Mouse (Mus musculus) limb, embryonic 12.5 days (tissue): ENCODE measurements around the gene Gm20518. TPM values are rescaled to one million over a fixed set of nuclear protein-coding genes. Genes with fewer than 3 reads are reported as not detected.

Source experiments
- ATAC-seq: fragments of 200-750 bp; cut with Nextera tagmentation; 2 replicates; pipeline ENCODE4 v1.8.0; 2017; ENCODE audit warnings: low read depth, moderate TSS enrichment; ENCODE audit not compliant: insufficient number of reproducible peaks, insufficient read depth, low FRiP score, low TSS enrichment
- H3K27ac ChIP-seq: fragments of 300-500 bp; sonication (generic); 2 replicates; pipeline ENCODE4 v1.5.1; 2016; ENCODE audit warnings: mild to moderate bottlenecking, moderate library complexity
- H3K27me3 ChIP-seq: fragments of 300-500 bp; sonication (generic); 2 replicates; pipeline ENCODE4 v1.6.1; 2016; ENCODE audit warnings: mild to moderate bottlenecking, moderate library complexity
- H3K36me3 ChIP-seq: fragments of 300-500 bp; sonication (generic); 2 replicates; pipeline ENCODE4 v1.6.1; 2016; ENCODE audit warnings: mild to moderate bottlenecking, moderate library complexity
- H3K4me1 ChIP-seq: fragments of 300-500 bp; sonication (generic); replicated peaks from 2 replicates; pipeline ENCODE4 v1.6.1; 2016
- H3K4me2 ChIP-seq: fragments of 300-500 bp; sonication (generic); 2 replicates; pipeline ENCODE4 v1.6.1; 2016; ENCODE audit warnings: mild to moderate bottlenecking, moderate library complexity
- H3K4me3 ChIP-seq: fragments of 300-500 bp; sonication (generic); replicated peaks from 2 replicates; pipeline ENCODE4 v1.5.1; 2016; ENCODE audit warnings: mild to moderate bottlenecking
- H3K9ac ChIP-seq: fragments of 300-500 bp; sonication (generic); replicated peaks from 2 replicates; pipeline ENCODE4 v1.6.1; 2016; ENCODE audit warnings: mild to moderate bottlenecking, moderate library complexity
- H3K9me3 ChIP-seq: fragments of 300-500 bp; sonication (generic); 2 replicates; pipeline ENCODE4 v1.6.1; 2016; ENCODE audit warnings: mild to moderate bottlenecking, moderate library complexity
- WGBS: fragments of 180-500 bp; shearing (Covaris S2); methylation state at CpG from one replicate; pipeline ENCODE4 v1.1.7; 2016; 5-methylcytosine and 5-hydroxymethylcytosine counted together
- polyA plus RNA-seq: library from polyadenylated mRNA; unstranded; fragments of >200 nt; fragmentation: Nextera tagmentation; extraction: Ambion mirVana; gene quantifications from 2 replicates; pipeline ENCODE4 v1.2.1, GENCODE M21; 2016

Gene Gm20518
- polyA plus RNA-seq, 1 experiment from 2014 or later = 0.36 TPM

DNA sequence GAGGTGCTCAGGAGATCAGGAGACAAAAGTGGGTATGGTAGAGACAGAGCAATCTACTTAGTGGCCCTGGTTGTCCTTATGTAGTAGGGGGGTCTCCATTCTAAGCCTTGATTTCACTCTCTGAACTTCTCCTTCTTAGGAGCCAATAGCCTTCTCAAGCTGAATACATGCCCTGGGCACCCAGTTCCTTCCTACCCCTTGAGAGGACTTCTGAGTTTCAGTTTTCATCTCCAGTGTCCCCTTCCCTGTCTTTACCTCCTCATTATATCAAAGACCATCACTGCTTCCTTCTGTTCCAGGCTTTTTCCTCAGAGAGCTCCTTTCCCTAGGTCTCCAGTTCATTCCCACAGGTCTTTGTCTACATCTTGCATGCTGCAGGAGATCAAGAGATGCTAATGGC is 95.0 kb downstream of the Gm20518 start:
- Histone ChIP-seq H3K4me3 (peak overlapping the region; percentile 90), H3K4me2 (peak overlapping the region; percentile 88), H3K36me3 (peaks cover 34% of the 10 kb centered on the region), H3K9me3 (no peaks in the 10 kb centered on the region), H3K27me3 (peaks cover 25% of the 10 kb centered on the region), H3K9ac (peak overlapping the region; percentile 97), H3K4me1 (peaks cover 49% of the 10 kb centered on the region), H3K27ac (peak overlapping the region; percentile 96)
- no peak for ATAC-seq

GRCm38 (mm10) chr16:17795643-17796042 is 95.8 kb downstream of the Gm20518 start:
- no peak overlapping the region for H3K4me3 ChIP-seq
- H3K27ac ChIP-seq = peak overlapping the region; percentile 35; the same call in 1 of the 2 replicates
- H3K9me3 ChIP-seq = no peaks in the 10 kb centered on the region
- no peak overlapping the region for H3K4me2 ChIP-seq
- peaks cover 41% of the 10 kb centered on the region for H3K36me3 ChIP-seq
- no peak for ATAC-seq
- H3K27me3 ChIP-seq = peaks cover 16% of the 10 kb centered on the region
- no peak overlapping the region for H3K9ac ChIP-seq
- 60% methylated on average over 5 of the region's 5 CpGs for WGBS
- peaks cover 41% of the 10 kb centered on the region for H3K4me1 ChIP-seq

DNA sequence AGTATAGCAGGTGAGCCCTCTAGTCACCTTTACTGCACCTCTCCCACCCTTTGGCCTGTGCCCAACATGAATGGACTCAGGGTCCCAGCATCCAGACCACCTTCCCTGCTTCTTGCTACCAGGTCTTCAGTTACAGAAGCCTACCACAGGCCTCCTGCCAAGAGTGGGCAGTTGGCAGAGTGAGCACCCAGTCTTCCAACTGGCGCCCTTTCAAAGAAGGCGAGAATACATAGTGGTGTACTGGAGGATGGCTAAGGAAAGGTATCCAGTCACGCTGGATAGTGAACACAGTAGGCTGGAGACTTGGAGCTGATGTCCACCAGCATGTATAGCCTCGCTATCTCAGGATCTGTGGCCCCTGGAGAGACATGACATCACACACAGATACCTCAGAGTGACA is 97.4 kb downstream of the Gm20518 start:
- H3K4me3 ChIP-seq = no peak overlapping the region
- H3K4me1 ChIP-seq = peaks cover 25% of the 10 kb centered on the region
- ATAC-seq = no peak
- no peak overlapping the region for H3K27ac ChIP-seq
- WGBS = 89% methylated on average over 4 of the region's 4 CpGs
- peaks cover 6% of the 10 kb centered on the region; the same call in 1 of the 2 replicates for H3K27me3 ChIP-seq
- peaks cover 52% of the 10 kb centered on the region for H3K36me3 ChIP-seq
- no peak overlapping the region for H3K4me2 ChIP-seq
- H3K9ac ChIP-seq = no peak overlapping the region
- no peaks in the 10 kb centered on the region for H3K9me3 ChIP-seq

GRCm38 (mm10) chr16:17792728-17793127 is 98.7 kb downstream of the Gm20518 start:
- no peak overlapping the region for H3K9ac ChIP-seq
- peaks cover 65% of the 10 kb centered on the region for H3K36me3 ChIP-seq
- H3K27me3 ChIP-seq = 0 out of 2 replicates have a peak, but pooled peaks cover 3% of the 10 kb centered on the region
- H3K4me1 ChIP-seq = peaks cover 18% of the 10 kb centered on the region
- 61% methylated on average over 3 of the region's 3 CpGs for WGBS
- ATAC-seq = no peak
- H3K9me3 ChIP-seq = no peaks in the 10 kb centered on the region
- no peak overlapping the region for H3K27ac ChIP-seq
- no peak overlapping the region for H3K4me3 ChIP-seq
- H3K4me2 ChIP-seq = no peak overlapping the region

- H3K36me3 ChIP-seq = peaks cover 95% of the 10 kb centered on the region
Observed at GRCm38 (mm10) chr16:17785337-17785736, 106.1 kb downstream of the Gm20518 start.

More at GRCm38 (mm10) chr16:17785337-17785736, 106.1 kb downstream of the Gm20518 start:
- Histone ChIP-seq H3K27me3 (no peaks in the 10 kb centered on the region), H3K9ac (no peak overlapping the region), H3K4me2 (no peak overlapping the region), H3K4me3 (no peak overlapping the region), H3K9me3 (no peaks in the 10 kb centered on the region), H3K27ac (no peak overlapping the region), H3K4me1 (no peaks in the 10 kb centered on the region)
- ATAC-seq = no peak
- 57% methylated on average over 3 of the region's 3 CpGs for WGBS

Other genes starting within 250 kb of the Gm20518 start
- 8.2 and 11.9 TPM in 2 replicates for gene Ccdc74a, start 245.2 kb downstream of the Gm20518 start, polyA plus RNA-seq
- 43.2 and 44.2 TPM in 2 replicates for gene Med15, start 158.8 kb downstream of the Gm20518 start, polyA plus RNA-seq
- gene Klhl22, start 132.1 kb downstream of the Gm20518 start, polyA plus RNA-seq = 87.7 and 88.5 TPM in 2 replicates
- gene Scarf2, start 94.4 kb downstream of the Gm20518 start, polyA plus RNA-seq = 41.0 and 46.3 TPM in 2 replicates
- gene B830017H08Rik, start 58.5 kb downstream of the Gm20518 start, polyA plus RNA-seq = 0.27 and 0.56 TPM in 2 replicates
- 2.9 and 3.6 TPM in 2 replicates for gene Car15, start 53.3 kb downstream of the Gm20518 start, polyA plus RNA-seq
- gene Tssk1, start 2.6 kb upstream of the Gm20518 start, polyA plus RNA-seq = not detected in 2 replicates
- gene Dgcr2, start 6.9 kb upstream of the Gm20518 start, polyA plus RNA-seq = 102 and 105 TPM in 2 replicates
- not detected in 2 replicates for gene Tssk2, start 7.0 kb upstream of the Gm20518 start, polyA plus RNA-seq
- 50.6 and 54.7 TPM in 2 replicates for gene Ess2, start 19.7 kb upstream of the Gm20518 start, polyA plus RNA-seq
- gene Gsc2, start 23.4 kb upstream of the Gm20518 start, polyA plus RNA-seq = not detected in 2 replicates
- 79.5 and 83.0 TPM in 2 replicates for gene Slc25a1, start 36.5 kb upstream of the Gm20518 start, polyA plus RNA-seq
- gene Vpreb2, start 88.8 kb upstream of the Gm20518 start, polyA plus RNA-seq = not detected in 2 replicates
- gene Dgcr6, start 161.2 kb upstream of the Gm20518 start, polyA plus RNA-seq = 134 and 135 TPM in 2 replicates
- gene Prodh, start 198.5 kb upstream of the Gm20518 start, polyA plus RNA-seq = 13.1 and 13.8 TPM in 2 replicates
- gene Rtn4r, start 236.0 kb upstream of the Gm20518 start, polyA plus RNA-seq = 8.3 and 9.9 TPM in 2 replicates